Mouse (Mus musculus) heart, postnatal 14 days (tissue): Measurements from ENCODE around the gene Cdc42ep3. TPM values are rescaled to one million over a fixed set of nuclear protein-coding genes. Genes with fewer than 3 reads are reported as not detected.

Source experiments
- DNase-seq, 2 experiments: peaks; one replicate each; pipeline ENCODE4 v3.0.0; 2021 to 2022
- intact Hi-C: fragments of 180-260 bp; cut with DNase I; formaldehyde crosslinking; loops from one replicate; pipeline ENCODE4 v1.15.1; 2025
- long read RNA-seq, 2 experiments: library from polyadenylated mRNA; stranded (forward); transcript quantifications; one replicate each; pipeline ENCODE4 v2.0.0; 2021
- total RNA-seq, 2 experiments: library from RNA; stranded (reverse); gene quantifications; 2 replicates each; pipeline ENCODE4 v1.2.3; 2021

Cdc42ep3 gene
- 10 to 100 TPM; 28.3 to 36.2 TPM for total RNA-seq
- long read RNA-seq, experiment 1, transcript Cdc42ep3-201 (2 exons, 2,265 nt), result major isoform, 56 of 56 reads
- long read RNA-seq, experiment 1, partial matches to known transcripts, result 0 of 56 reads
- long read RNA-seq, experiment 1, other reads (novel, unspliced or antisense), result 0 of 56 reads
- long read RNA-seq, experiment 2, transcript Cdc42ep3-201 (2 exons, 2,265 nt), result major isoform, 81 of 85 reads
- long read RNA-seq, experiment 2, partial matches to known transcripts, result 0 of 85 reads
- long read RNA-seq, experiment 2, other reads (novel, unspliced or antisense), result 4 of 85 reads

GRCm38 (mm10) chr17:79354444-79355270 is at the start of gene Cdc42ep3:
Gene Cdc42ep3, minus strand, starts transcription at chr17:79355091.
- intact Hi-C loops, result loop anchor here (5.0 kb wide), 4 partner anchors 98 to 213 kb away; no protein-coding TSS in a partner anchor
- DNase-seq, result peak; percentile 86 to 90

- intact Hi-C loops, result no loop called here
Observed at GRCm38 (mm10) chr17:79400356-79400755, 45.5 kb upstream of the Cdc42ep3 start.

GRCm38 (mm10) chr17:79398416-79398815 is 43.5 kb upstream of the Cdc42ep3 start:
- intact Hi-C loops, result no loop called here
- DNase-seq, result no peak

More at GRCm38 (mm10) chr17:79400356-79400755, 45.5 kb upstream of the Cdc42ep3 start:
- DNase-seq, result peak in 1 of 2 experiments; percentile 17

- intact Hi-C loops, result no loop called here
- DNase-seq, result no peak
Observed at GRCm38 (mm10) chr17:79394799-79395198, 39.9 kb upstream of the Cdc42ep3 start.

- DNase-seq, result no peak
Observed at GRCm38 (mm10) chr17:79393886-79394285, 39.0 kb upstream of the Cdc42ep3 start.

GRCm38 (mm10) chr17:79387465-79388066 is 32.7 kb upstream of the Cdc42ep3 start:
- intact Hi-C loops, result no loop called here
- no peak for DNase-seq

More at GRCm38 (mm10) chr17:79393886-79394285, 39.0 kb upstream of the Cdc42ep3 start:
- intact Hi-C loops, result no loop called here

- intact Hi-C loops, result no loop called here
Observed at GRCm38 (mm10) chr17:79381485-79381884, 26.6 kb upstream of the Cdc42ep3 start.

GRCm38 (mm10) chr17:79379191-79379590 is 24.3 kb upstream of the Cdc42ep3 start:
- intact Hi-C loops, result no loop called here
- no peak for DNase-seq

More at GRCm38 (mm10) chr17:79381485-79381884, 26.6 kb upstream of the Cdc42ep3 start:
- DNase-seq, result no peak

GRCm38 (mm10) chr17:79376434-79377210 is 21.7 kb upstream of the Cdc42ep3 start:
- intact Hi-C loops, result no loop called here
- no peak for DNase-seq

- intact Hi-C loops, result no loop called here
- DNase-seq, result no peak
Observed at GRCm38 (mm10) chr17:79372973-79373372, 18.1 kb upstream of the Cdc42ep3 start.

GRCm38 (mm10) chr17:79364749-79365450 is 10.0 kb upstream of the Cdc42ep3 start:
- no peak for DNase-seq
- intact Hi-C loops, result no loop called here

GRCm38 (mm10) chr17:79356071-79356601 is 1.2 kb upstream of the Cdc42ep3 start:
- intact Hi-C loops, result loop anchor here (5.0 kb wide), 3 partner anchors 116 to 211 kb away; no protein-coding TSS in a partner anchor
- no peak for DNase-seq

- DNase-seq, result peak; percentile 72 to 73
- intact Hi-C loops, result loop anchor here (5.0 kb wide), 3 partner anchors 117 to 212 kb away; no protein-coding TSS in a partner anchor
Observed at GRCm38 (mm10) chr17:79355271-79355991, 540 bp upstream of the Cdc42ep3 start.

- intact Hi-C loops, result loop anchor here (5.0 kb wide), 1 partner anchor 98 kb away; no protein-coding TSS in a partner anchor
Observed at GRCm38 (mm10) chr17:79354174-79354443, 782 bp downstream of the Cdc42ep3 start.

GRCm38 (mm10) chr17:79353446-79354173 is 1.3 kb downstream of the Cdc42ep3 start:
- intact Hi-C loops, result loop anchor here (5.0 kb wide), 1 partner anchor 99 kb away; no protein-coding TSS in a partner anchor
- peak in 1 of 2 experiments; percentile 46 for DNase-seq

More at GRCm38 (mm10) chr17:79354174-79354443, 782 bp downstream of the Cdc42ep3 start:
- no peak for DNase-seq

GRCm38 (mm10) chr17:79350751-79351191 is 4.1 kb downstream of the Cdc42ep3 start:
- intact Hi-C loops, result loop anchor here (5.0 kb wide), 1 partner anchor 102 kb away; no protein-coding TSS in a partner anchor
- no peak for DNase-seq

- no peak for DNase-seq
- intact Hi-C loops, result no loop called here
Observed at GRCm38 (mm10) chr17:79349371-79349770, 5.5 kb downstream of the Cdc42ep3 start.
